Mouse (Mus musculus): ENCODE results near the gene Gm49361.

GRCm38 (mm10) chr14:57749501-57749900 lies 3.6 kb upstream of the Gm49361 start:
- TF ChIP-seq CTCF (IDR thresholded peaks at IDR 0.05; ENCODE audit: extremely low read depth, insufficient read length, insufficient replicate concordance, low read depth, low read length) (no peak), POLR2A (IDR thresholded peaks at IDR 0.05; ENCODE audit: low read depth, low read length) (no peak)

Data from small intestine, adult 2 months (tissue).